Mouse (Mus musculus) right cerebral cortex, adult 2 months (tissue): Measurements from ENCODE around the gene Dcun1d2.
"Not testable (repeated sequence)": the region's sequence is repeated elsewhere in the genome, so short reads cannot be mapped to it uniquely, and the experiment has no call there.

Experiments
- DNase-seq, 2 experiments: peaks; one replicate each; pipeline ENCODE4 v3.0.0; 2021 to 2022; ENCODE audit warnings: low spot score in 2 of 2

Dcun1d2 gene

DNA sequence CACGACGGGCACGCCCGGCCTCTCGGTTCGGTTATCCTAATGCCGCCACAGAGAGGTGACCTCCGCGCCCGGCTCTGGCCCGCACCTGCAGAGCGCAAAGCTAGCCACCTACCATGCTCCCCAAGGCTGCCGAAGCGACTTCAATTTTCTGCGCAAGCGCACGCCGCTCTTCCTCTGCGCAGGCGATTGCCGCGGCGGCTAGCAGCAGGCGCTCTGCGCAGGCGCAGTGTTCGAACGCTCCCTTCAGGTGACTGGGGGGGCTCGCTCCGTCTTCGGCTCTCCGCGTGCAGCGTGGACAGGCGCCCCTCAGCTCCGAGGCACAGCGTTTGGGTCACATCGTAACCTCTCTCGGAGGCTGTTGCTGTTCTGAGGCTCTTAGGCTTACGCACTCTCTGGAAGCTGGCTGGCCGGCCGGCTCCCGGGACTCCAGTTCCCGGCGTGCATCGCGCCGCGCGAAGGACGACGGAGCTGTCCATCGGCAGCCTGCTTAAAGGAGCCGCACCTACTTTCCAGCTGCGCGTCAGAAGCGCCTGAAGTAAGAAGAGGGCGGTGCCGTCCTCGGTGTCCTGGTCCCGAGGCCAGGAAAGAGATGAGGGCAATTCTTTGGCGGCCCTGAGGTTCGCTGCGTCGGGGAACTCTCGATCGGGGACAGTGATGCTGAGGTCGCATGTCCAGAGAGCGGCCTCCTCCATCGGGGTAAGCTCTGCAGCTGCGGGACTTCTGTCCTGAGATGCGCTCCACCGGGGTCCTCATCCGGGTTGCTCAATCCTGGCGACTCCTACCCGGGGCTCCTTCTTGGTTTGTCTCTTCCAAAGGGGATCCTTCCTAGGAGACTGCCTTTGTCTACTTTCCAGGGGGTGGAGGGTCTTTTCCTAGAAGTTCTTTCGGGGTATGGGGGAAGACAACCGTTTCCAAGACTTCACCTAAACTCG lies at the start of gene Dcun1d2, which contains the start of gene Tmco3:
TSS of gene Dcun1d2 (minus strand) at position 440 of the 932 bp plus-strand sequence.
TSS of gene Tmco3 (plus strand) at position 499 of the 932 bp plus-strand sequence.
- peak; percentile 94 to 96 for DNase-seq

DNA sequence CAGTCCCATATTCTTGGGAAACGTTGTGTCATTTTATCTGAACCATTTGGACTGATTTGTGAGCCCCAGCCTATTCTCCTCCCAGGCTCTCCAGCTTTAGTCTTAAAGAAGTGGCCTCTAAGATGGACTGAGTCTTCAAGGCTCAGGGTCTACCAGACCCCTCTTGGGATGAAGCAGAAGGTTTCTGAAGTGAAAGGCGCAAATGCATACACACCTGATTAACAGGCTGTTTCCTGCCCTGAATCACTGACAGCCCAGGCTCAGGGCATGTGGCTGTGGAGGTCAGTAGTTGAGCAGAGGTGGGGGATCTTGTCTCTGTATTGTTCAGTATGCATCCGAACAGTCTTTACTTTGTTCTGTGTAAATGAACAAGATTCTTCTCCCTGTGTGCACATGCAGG lies 49.7 kb upstream of the Dcun1d2 start:
- DNase-seq, result no peak

DNA sequence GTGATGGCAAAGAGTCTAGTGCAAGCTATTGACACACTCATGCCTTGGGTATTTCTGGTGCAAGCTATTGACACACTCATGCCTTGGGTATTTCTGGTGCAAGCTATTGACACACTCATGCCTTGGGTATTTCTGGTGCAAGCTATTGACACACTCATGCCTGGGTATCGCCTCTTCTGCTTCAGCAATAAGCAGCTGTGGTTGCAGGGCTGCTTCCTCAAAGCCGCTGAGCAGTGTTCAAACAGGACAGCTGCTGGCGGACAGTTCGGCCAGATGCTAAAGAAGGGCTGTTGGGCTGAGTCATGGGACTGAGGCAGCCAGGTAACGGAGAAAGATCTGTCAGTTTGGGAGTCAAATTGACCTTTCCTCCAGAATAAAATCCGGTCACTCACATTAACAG lies 49.3 kb upstream of the Dcun1d2 start:
- DNase-seq, result not testable (repeated sequence)

DNA sequence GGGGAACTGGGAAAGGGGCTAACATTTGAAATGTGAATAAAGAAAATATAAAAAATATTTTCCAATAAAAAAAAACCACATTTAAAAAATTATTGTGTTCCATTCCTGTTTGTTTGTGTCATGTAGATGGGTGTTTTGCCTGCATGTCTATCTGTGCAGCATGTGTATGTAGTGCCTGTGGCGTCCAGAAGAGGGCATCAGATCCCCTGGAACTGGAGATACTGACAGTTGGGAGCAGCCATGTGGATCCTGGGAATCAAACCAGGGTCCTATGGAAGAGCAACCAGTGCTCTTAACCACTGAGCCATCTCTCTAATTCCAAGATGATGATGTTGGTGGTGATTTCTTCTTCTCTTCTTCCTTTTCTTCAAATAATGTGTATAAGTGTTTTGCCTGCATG lies 46.7 kb upstream of the Dcun1d2 start:
- no peak for DNase-seq

DNA sequence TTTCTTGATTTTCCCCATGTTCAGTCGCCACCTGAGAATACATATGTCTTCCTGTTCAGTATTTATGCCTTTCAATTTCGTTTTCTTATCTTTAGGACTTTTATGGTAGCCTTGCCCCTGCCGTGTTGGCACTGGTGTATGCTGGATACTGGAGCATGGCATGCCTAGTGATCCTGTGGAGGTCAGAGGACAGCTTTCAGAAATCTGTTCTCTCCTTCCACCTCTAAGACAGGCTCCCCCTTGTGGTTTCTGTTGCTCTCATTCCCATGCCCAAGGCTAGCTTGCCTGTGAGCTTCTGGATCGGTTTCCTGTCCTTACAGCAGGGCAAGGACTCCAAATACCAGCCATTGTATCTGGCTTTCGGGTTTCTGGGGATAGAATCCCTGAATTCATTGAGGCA lies 38.7 kb upstream of the Dcun1d2 start:
- DNase-seq, result no peak

DNA sequence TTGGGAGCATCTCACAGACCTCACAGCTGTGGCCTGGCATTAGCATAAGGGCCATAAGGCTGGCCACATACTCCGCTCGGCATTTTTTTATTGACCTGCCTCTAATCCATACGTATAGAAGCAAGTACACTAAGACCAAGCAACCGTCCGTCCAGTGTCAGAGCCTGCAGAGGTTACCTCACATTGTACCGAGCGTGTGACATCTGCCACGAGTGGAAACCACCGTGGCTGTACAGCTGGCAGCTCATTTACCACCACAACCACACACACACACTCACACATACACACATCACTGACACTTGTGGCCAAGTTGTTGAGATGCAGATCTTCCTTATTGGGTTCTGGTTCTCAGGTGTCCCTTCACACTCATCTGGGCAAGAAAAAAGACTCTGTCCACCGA lies 28.7 kb upstream of the Dcun1d2 start:
- no peak for DNase-seq

DNA sequence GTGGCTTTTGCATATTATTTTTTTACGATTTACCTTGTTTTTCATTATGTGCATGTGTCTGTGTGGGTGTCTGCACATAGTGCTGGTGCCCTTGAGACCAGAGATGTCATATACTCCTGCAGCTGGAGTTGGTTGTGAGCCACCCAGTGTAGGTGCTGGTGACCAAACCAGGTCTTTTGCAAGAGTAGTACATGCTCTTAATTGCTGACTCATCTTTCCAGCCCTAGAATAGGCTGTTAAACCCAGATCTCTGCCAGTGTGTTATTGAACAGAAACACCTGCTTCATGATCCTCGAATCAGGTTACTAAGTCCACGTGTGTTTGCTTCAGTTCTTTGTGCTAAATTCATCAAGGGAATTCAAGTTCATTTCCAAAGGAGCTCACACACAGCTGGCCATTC lies 27.0 kb upstream of the Dcun1d2 start:
- DNase-seq, result no peak

DNA sequence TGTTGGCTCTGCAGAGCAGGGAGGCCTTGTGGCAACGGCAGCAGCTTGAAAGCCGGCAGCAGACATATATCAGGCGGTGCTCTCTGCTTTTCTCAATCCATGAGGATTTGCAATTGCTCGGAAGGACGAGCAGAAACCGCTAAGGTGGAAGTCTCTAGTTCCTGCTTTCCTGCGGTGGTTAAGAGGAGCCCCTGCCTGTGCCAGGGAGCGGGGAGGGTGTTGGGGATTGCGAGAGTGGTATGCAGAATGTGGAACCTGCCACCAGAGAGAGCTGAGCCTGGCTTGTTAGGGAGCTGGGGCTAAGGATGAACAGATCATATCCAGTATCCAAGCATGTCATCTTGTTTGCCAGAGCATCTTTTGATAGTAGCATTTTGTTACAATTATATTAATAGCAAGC lies 19.0 kb upstream of the Dcun1d2 start:
- DNase-seq, result no peak

DNA sequence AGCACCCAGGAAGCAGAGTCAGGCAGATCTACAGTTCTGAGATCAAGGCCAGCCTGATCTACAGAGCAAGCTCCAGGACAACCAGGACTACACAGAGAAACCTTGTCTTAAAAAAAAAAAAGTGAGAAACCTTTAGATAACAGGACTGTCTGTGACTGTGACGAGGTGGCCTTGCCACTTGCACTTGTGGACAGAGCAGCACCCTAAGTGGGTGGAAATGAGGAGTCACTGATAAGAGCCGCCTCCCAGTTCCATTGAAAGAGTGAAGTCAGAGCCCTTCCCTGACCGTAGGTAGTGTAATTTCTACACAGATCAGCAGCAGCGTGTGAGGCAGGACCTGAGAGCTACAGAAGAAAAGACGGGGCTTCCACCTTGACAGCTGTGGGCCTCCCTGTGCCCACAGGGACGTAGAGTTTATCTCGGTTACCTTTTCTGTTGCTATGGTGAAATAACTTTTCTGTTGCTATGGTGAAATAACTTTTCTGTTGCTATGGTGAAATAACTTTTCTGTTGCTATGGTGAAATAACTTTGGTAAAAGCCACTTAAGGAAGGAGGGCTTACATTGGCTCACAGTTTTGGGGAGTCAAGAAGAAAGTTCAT lies 18.5 kb upstream of the Dcun1d2 start:
- DNase-seq, result no peak

DNA sequence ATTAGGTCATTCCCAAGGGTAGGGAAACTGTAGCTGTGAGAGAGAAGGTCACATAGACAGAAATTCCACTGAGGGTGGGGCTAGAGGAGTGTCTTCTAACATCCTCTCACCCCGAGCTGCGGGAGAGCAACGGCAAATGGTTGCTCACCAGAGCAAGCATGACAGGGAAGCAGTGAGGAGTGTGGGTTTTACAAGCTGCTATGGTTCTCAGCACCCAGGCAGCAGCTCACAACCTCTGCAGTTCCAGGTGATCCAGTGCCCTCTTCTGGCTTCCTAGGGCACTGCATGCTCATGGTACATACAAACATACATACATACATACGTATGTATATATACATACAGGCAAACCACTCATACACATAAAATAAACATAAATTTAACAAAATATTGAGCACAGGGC lies 18.0 kb upstream of the Dcun1d2 start:
- no peak for DNase-seq

DNA sequence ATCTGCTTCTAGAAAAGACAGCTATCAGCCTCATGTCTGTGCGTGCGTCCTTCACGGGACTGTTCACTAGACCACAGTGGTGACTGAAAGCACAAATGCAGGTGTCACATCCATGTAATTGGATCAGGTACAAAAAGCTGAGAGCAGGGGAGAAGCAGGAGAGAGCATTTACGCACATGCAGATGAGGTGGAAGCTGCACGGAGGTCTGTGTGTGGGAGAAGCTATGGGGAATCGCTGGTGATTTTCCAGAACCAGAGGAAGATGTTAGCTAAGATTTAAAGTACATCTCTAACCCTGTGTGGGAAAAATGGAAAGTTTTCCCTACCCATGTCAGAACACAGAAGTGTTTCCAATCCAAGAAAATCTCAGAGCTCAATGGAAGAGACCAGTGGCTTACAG lies 17.5 kb upstream of the Dcun1d2 start:
- peak; percentile 41 to 46 for DNase-seq

DNA sequence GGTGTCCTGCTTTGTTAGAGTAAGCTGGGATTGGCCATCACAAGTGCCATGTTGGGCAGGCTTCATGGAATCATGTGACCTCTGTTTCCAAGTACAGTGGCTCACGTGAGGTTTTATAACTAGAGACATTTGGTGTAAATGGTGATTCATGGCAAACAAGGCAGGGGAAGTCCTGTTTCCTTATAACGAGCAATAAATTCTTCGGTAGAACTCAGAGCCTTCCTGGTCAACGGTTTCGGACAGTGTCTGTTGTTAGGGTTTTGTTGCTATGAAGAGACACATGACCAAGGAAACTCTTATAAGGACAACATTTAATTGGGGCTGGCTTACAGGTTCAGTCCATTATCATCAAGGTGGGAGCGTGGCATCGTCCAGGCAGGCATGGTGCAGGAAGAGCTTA lies 13.1 kb upstream of the Dcun1d2 start:
- DNase-seq, result no peak

DNA sequence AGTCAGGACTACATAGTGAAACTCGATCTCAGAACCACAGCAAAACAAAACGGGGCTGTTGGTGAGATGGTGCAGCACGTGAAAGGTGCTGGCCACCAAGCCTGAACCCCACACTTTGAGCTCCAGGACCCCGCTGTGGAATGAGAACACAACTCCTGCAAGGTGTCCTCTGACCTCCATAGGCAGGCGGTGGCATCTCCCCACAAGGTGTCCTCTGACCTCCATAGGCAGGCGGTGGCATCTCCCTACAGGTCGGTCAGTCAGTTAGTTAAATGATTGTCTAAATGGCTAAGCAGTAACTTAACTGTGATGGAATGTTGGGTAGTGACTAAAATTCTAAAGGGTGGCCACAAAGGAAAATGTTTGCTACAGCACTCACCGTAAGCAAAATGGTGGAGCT lies 11.6 kb upstream of the Dcun1d2 start:
- no peak for DNase-seq

DNA sequence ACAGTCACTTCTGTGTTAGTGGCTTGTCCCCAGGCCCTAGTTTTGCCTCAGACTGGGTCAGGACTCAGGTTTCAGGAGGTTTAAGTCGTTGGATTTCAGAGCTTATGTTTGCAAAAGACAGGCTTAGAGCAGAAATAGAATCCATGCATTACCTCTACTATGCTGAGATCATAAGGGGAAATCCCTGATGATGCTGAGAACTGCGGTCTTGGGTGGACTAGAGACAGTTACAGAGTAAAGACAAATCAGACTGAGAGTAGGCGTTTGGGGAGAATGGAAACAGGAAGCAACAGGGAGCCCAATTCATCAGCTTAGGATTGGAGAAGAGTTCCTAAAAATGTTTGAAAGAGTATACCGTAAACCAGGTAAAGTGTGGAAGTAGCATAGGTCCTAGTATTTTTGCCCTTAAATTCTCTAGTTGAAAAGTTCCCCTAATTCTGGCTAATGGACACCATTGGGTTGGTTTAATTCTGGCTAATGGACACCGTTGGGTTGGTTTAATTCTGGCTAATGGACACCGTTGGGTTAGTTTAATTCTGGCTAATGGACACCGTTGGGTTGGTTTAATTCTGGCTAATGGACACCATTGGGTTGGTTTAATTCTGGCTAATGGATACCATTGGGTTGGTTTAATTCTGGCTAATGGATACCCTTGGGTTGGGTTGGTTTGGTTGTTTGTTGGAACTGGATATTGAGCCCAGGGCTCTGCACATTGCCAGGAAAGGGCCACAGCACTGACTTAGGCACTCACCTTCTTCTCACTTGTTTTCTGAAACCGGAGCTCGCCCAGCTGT lies 5.9 kb upstream of the Dcun1d2 start:
- DNase-seq, result no peak

DNA sequence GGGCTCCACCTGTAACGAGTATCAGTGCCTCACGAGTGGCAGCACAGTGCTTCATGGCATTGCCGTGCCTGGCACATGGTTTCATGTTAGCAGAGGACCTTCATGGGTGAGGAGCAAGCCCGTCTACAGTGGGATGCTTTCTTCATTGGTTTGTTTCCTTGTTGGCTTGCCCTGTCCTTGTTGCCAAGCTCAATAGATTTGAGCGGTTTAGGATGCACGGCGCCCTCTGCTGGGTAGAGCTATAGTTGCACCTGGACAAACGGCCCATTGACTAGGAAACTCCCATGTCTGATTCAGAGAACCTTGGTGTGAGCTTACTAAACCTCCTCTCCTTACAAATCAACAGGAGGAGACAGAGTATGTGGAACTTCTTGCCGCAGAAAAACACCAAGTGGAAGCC lies 4.4 kb upstream of the Dcun1d2 start:
- peak; percentile 83 to 84 for DNase-seq

DNA sequence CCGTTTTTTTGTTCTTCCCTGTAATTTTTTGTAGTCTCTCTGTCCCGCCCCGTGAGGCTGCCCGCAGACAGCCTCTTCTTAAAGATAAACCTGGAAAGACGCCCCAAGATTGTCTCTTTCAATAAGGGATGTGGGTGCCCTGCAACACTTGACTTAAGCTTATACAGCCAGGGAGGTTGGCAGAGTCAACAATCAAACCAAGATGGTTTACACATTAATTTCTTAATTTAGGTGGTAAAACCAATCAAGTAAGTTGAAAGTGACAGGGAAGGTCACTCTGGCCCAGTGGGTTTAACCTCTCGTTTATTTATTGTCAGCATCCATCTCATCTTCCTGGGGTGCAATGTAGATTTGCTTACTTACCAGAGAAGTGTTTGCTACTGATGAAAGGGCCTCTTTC lies 715 bp upstream of the Dcun1d2 start:
- peak in 1 of 2 experiments; percentile 7 for DNase-seq

DNA sequence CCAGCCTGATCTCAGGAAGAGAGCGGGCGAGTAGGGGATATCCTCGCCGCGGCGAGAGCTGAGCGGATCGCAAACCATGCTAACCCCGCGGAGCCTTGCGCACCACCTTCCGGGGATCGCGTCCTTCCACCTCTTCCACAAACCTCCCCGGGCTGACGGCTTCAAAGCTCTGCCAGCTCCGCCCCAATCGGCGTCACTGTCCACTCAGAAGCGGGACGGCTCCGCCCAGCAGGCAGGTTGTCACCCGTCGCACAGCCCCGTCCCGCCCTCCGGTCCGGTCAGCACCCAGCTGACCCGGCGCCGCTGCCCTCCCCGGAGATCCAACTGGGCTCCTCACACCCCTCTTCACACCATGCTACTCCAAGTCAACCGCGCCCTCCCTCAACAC lies 633 bp downstream of the Dcun1d2 start:
- DNase-seq, result peak; percentile 69 to 77

DNA sequence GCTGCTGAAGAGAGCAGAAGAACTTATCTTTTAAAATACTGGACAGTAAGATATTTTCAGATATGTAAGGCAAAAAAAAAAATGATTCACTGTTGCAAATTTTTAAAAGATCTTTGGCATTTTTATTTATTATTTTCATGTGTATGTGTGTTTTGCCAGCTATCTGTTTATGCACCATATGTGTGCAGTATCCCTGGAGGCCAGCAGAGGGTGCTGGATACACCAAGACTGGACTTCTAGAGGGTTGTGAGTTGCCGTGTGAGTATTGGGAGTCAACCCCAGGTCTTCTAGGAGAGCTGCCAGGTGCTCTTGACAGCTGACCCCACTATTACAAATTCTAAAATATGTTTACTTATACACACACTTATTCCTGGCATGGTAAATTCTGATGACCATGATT lies 4.7 kb downstream of the Dcun1d2 start:
- DNase-seq, result no peak

DNA sequence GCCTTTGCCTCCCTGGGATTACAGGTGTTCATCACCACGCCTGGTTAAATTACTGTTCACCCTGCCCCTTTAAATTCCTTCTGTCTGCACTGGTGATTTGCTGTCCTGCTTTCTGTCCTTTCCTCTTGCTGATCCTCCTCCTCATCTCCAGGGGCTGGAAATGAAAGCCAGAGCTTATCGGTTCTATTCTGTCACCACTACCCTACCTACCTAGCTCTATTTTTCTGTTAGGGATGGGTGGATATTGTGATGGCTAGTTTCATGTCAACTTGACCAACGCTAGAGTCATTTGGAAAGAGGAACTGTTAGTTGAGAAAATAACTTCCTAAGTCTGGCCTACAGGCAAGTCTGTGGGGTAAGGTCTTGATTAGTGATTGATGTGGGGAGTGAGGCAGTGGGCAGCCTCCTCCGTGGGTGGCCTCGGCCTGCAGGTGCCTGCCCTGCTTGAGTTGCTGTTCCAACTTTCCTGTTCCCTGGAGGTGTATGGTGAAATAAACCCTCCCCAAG lies 10.9 kb downstream of the Dcun1d2 start:
- no peak for DNase-seq

DNA sequence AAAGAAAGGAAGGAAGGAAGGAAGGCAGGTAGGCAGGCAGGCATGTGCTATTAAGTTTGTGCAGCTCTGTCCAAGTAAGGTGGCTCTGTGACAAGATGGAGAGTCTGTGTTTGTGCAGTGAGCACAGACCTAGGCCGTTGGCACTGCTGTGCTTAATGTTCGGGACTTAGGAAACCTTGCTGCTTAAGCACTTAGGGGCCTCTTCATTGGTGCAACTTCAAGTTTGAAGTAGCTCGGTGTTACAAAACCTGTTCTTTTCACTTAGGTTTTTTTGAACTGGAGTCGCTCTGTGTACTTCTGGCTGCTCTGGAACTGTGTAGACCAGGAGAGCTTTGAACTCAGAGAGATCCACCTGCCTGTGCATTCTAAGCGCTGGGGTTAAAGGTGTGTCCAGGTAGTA lies 15.1 kb downstream of the Dcun1d2 start:
- no peak for DNase-seq

DNA sequence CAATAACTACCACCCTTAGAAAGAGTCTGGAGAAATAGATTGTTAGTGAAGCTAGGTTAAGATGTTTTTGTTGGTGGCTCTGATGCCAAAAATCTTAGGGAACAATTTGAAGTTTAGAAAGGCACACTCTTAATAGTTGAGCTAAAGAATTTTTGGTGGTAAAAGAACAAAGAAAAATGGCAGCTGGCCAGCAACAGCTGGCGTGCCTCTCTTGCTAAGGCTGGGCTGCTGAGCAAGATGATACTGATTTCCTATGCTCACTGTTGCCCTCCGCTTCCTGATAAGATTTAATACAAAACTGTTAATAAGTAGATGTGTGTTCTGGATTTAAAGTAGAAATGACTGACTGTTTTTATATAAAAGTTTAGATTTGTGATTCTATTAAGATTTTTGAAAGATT lies 20.4 kb downstream of the Dcun1d2 start:
- DNase-seq, result no peak

DNA sequence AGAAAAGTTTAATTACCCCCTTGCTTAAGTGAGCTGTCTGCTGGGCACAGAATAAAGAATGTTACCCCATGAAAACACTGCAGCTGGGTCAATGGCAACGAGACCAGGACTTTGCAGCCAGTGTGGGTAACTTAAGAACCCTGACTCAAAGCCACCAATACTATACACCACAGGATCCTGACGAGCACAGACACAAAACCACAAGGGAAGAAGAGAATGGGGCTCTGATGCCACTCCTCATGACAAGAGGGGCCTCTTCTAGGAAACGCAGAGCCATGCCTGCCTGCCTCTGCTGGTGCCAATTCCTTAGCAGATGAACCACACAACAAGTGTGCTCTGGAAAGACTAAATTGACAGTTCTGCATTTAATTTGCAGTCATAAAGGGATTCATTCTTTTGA lies 24.6 kb downstream of the Dcun1d2 start:
- DNase-seq, result no peak
